8 mouse cellular contexts compared by ENCODE assay signal in genomic region chr17:15498753-15499113, GRCm38 (mm10). TPM values are rescaled to one million over a fixed set of nuclear protein-coding genes. Genes with fewer than 3 reads are reported as not detected.
DNase-seq lines count a peak whose midpoint lies in the region; ATAC-seq lines count a peak whose summit lies in the region.

No protein-coding gene starts in this region.

- peak overlapping the region; percentile 98 for H3K4me2 ChIP-seq in heart, embryonic 12.5 days
- peak overlapping the region; percentile 76 for H3K4me2 ChIP-seq in embryonic facial prominence, embryonic 15.5 days (replicated peaks)
- peak overlapping the region; percentile 85 for H3K4me2 ChIP-seq in limb, embryonic 12.5 days

- no peaks in the 10 kb centered on the region for H3K9me3 ChIP-seq in heart, embryonic 12.5 days (replicated peaks)
- no peaks in the 10 kb centered on the region for H3K9me3 ChIP-seq in embryonic facial prominence, embryonic 15.5 days (replicated peaks)
- H3K9me3 ChIP-seq in limb, embryonic 12.5 days: no peaks in the 10 kb centered on the region

- H3K36me3 ChIP-seq in heart, embryonic 12.5 days: peaks cover 22% of the 10 kb centered on the region
- H3K36me3 ChIP-seq in embryonic facial prominence, embryonic 15.5 days: peaks cover 20% of the 10 kb centered on the region; the same call in 1 of the 2 replicates
- peaks cover 31% of the 10 kb centered on the region for H3K36me3 ChIP-seq in limb, embryonic 12.5 days
- peaks cover 5% of the 10 kb centered on the region; the same call in 1 of the 2 replicates for H3K36me3 ChIP-seq in splenic B cell, adult 2 months (ENCODE audit: control insufficient read depth, insufficient read depth, low read length, poor library complexity, severe bottlenecking)

- peak overlapping the region; percentile 68 for H3K4me3 ChIP-seq in heart, embryonic 12.5 days
- H3K4me3 ChIP-seq in embryonic facial prominence, embryonic 15.5 days (replicated peaks): peak overlapping the region; percentile 99
- peak overlapping the region; percentile 96 for H3K4me3 ChIP-seq in limb, embryonic 12.5 days (replicated peaks)

- peak overlapping the region; percentile 82; the same call in 1 of the 2 replicates for H3K9ac ChIP-seq in heart, embryonic 12.5 days
- H3K9ac ChIP-seq in embryonic facial prominence, embryonic 15.5 days: no peak overlapping the region
- no peak overlapping the region for H3K9ac ChIP-seq in limb, embryonic 12.5 days (replicated peaks)

- H3K4me1 ChIP-seq in heart, embryonic 12.5 days (replicated peaks): peaks cover 17% of the 10 kb centered on the region
- H3K4me1 ChIP-seq in embryonic facial prominence, embryonic 15.5 days: peaks cover 30% of the 10 kb centered on the region
- H3K4me1 ChIP-seq in limb, embryonic 12.5 days (replicated peaks): peaks cover 30% of the 10 kb centered on the region

- DNase-seq in heart, adult 8-10 months (ENCODE audit: low spot score): no peak
- peak; percentile 23 for DNase-seq in CD4-positive helper T cell, adult 2 months (ENCODE audit: low read depth, low spot score)
- peak; percentile 2 for DNase-seq in splenic B cell, adult 2 months (ENCODE audit: low read depth, low spot score)
- no peak for DNase-seq in frontal cortex, postnatal 14 days (ENCODE audit: low spot score in 2 of 2)

- H3K27me3 ChIP-seq in heart, embryonic 12.5 days (replicated peaks): no peaks in the 10 kb centered on the region
- no peaks in the 10 kb centered on the region for H3K27me3 ChIP-seq in embryonic facial prominence, embryonic 15.5 days
- H3K27me3 ChIP-seq in limb, embryonic 12.5 days: no peaks in the 10 kb centered on the region
- no peaks in the 10 kb centered on the region for H3K27me3 ChIP-seq in splenic B cell, adult 2 months (ENCODE audit: control insufficient read depth, insufficient read depth, low read length, poor library complexity, severe bottlenecking)

- no peak overlapping the region for H3K27ac ChIP-seq in heart, embryonic 12.5 days (ENCODE audit: poor library complexity, severe bottlenecking)
- peak overlapping the region; percentile 96 for H3K27ac ChIP-seq in embryonic facial prominence, embryonic 15.5 days (replicated peaks)
- 0 out of 2 replicates have a peak overlapping the region, but pooled peaks have one; percentile 94 for H3K27ac ChIP-seq in limb, embryonic 12.5 days

- 38% methylated on average over 7 of the region's 7 CpGs for WGBS in heart, embryonic 12.5 days
- WGBS in embryonic facial prominence, embryonic 15.5 days: 36% methylated on average over 7 of the region's 7 CpGs
- WGBS in limb, embryonic 12.5 days: 44% methylated on average over 7 of the region's 7 CpGs

- ATAC-seq in heart, embryonic 12.5 days (ENCODE audit: insufficient number of reproducible peaks, low FRiP score): no peak
- no peak for ATAC-seq in embryonic facial prominence, embryonic 15.5 days (ENCODE audit: insufficient number of reproducible peaks, low FRiP score, low TSS enrichment, low read depth)
- ATAC-seq in limb, embryonic 12.5 days (ENCODE audit: insufficient number of reproducible peaks, insufficient read depth, low FRiP score, low TSS enrichment, low read depth): no peak
- ATAC-seq in megakaryocyte-erythroid progenitor cell, adult 5-6 weeks (replicated peaks; ENCODE audit: low FRiP score, low TSS enrichment, poor library complexity, severe bottlenecking): no peak

RNA-seq across cellular contexts. Expression of gene Psmb1, which starts 0.8 kb away (rescaled TPM):
- polyA plus RNA-seq in heart, embryonic 12.5 days (2016; fragmentation: Nextera tagmentation; extraction: Ambion mirVana): 199 and 201 TPM in 2 replicates
- 100 to 1,000 TPM; 115 to 133 (median 121) TPM for total RNA-seq in heart, adult 8-10 months (2022)
- 235 and 236 TPM in 2 replicates for polyA plus RNA-seq in embryonic facial prominence, embryonic 15.5 days (2015; fragmentation: Nextera tagmentation; extraction: Ambion mirVana)
- polyA plus RNA-seq in limb, embryonic 12.5 days (2016; fragmentation: Nextera tagmentation; extraction: Ambion mirVana): 262 and 265 TPM in 2 replicates
- 161 and 162 TPM in 2 replicates for total RNA-seq in megakaryocyte-erythroid progenitor cell, adult 5-6 weeks (2014; fragmentation: Nextera tagmentation)
- total RNA-seq in megakaryocyte-erythroid progenitor cell, adult 5-6 weeks (2017): 154 and 171 TPM in 2 replicates

RNA-seq across cellular contexts. Expression of gene Tbp, which starts 1.0 kb away (rescaled TPM):
- 26.6 and 29.2 TPM in 2 replicates for polyA plus RNA-seq in heart, embryonic 12.5 days (2016; fragmentation: Nextera tagmentation; extraction: Ambion mirVana)
- 10 to 100 TPM in 2 of 4 experiments, 1 to 10 TPM in 2; 8.4 to 11.2 (median 9.4) TPM for total RNA-seq in heart, adult 8-10 months (2022)
- polyA plus RNA-seq in embryonic facial prominence, embryonic 15.5 days (2015; fragmentation: Nextera tagmentation; extraction: Ambion mirVana): 44.7 and 52.5 TPM in 2 replicates
- polyA plus RNA-seq in limb, embryonic 12.5 days (2016; fragmentation: Nextera tagmentation; extraction: Ambion mirVana): 45.8 and 53.3 TPM in 2 replicates
- 52.9 and 80.9 TPM in 2 replicates for total RNA-seq in megakaryocyte-erythroid progenitor cell, adult 5-6 weeks (2014; fragmentation: Nextera tagmentation)
- total RNA-seq in megakaryocyte-erythroid progenitor cell, adult 5-6 weeks (2017): 58.9 and 68.9 TPM in 2 replicates

RNA-seq across cellular contexts. Expression of gene Pdcd2, which starts 28.4 kb away (rescaled TPM):
- polyA plus RNA-seq in heart, embryonic 12.5 days (2016; fragmentation: Nextera tagmentation; extraction: Ambion mirVana): 31.1 and 32.6 TPM in 2 replicates
- 10 to 100 TPM; 16.6 to 19.2 (median 17.4) TPM for total RNA-seq in heart, adult 8-10 months (2022)
- polyA plus RNA-seq in embryonic facial prominence, embryonic 15.5 days (2015; fragmentation: Nextera tagmentation; extraction: Ambion mirVana): 43.1 and 44.9 TPM in 2 replicates
- polyA plus RNA-seq in limb, embryonic 12.5 days (2016; fragmentation: Nextera tagmentation; extraction: Ambion mirVana): 54.8 and 59.6 TPM in 2 replicates
- 59.7 and 79.5 TPM in 2 replicates for total RNA-seq in megakaryocyte-erythroid progenitor cell, adult 5-6 weeks (2014; fragmentation: Nextera tagmentation)
- 142 and 152 TPM in 2 replicates for total RNA-seq in megakaryocyte-erythroid progenitor cell, adult 5-6 weeks (2017)

Comparison
In these comparisons a context has a peak if more than half of its experiments do, and no peak if none do; other contexts are left out.
1. DNase-seq: peak in CD4-positive helper T cell, adult 2 months (single experiment) and splenic B cell, adult 2 months (single experiment); none in heart, adult 8-10 months (single experiment) and frontal cortex, postnatal 14 days (0 of 2).
2. Peak in every context shown above with its lines, with median percentiles within 50 percentile points of each other: H3K4me2 ChIP-seq and H3K4me3 ChIP-seq.